Mouse (Mus musculus) spleen, adult 2 months (tissue): Measurements from ENCODE around the gene Dock3. TPM values are rescaled to one million over a fixed set of nuclear protein-coding genes. Genes with fewer than 3 reads are reported as not detected.
A peak's percentile ranks its signal among the peaks of the same experiment; 100 is the strongest.

Source experiments
- DNase-seq, 2 experiments: peaks; one replicate each; pipeline versions ENCODE4 v3.0.0 to v3.0.0-alpha.2; 2012 to 2021; ENCODE audit warnings: low spot score in 2 of 2, low read depth in 1 of 2
- H3K27ac ChIP-seq: fragments of 200-500 bp; 2 replicates; pipeline ENCODE4 v1.5.1; 2012; ENCODE audit warnings: low read length, inconsistent platforms; ENCODE audit not compliant: insufficient read depth
- H3K27me3 ChIP-seq: fragments of 200-500 bp; 2 replicates; pipeline ENCODE4 v1.6.1; 2012; ENCODE audit warnings: mild to moderate bottlenecking, moderate library complexity, low read length, inconsistent platforms; ENCODE audit not compliant: control insufficient read depth, insufficient read depth
- H3K36me3 ChIP-seq: fragments of 200-500 bp; 2 replicates; pipeline ENCODE4 v1.6.1; 2012; ENCODE audit warnings: mild to moderate bottlenecking, low read length, inconsistent platforms; ENCODE audit not compliant: control insufficient read depth, insufficient read depth
- H3K4me1 ChIP-seq: fragments of 200-500 bp; 2 replicates; pipeline ENCODE4 v1.6.1; 2011; ENCODE audit warnings: inconsistent platforms; ENCODE audit not compliant: control insufficient read depth, insufficient read depth, insufficient read length
- H3K4me3 ChIP-seq: fragments of 200-500 bp; 2 replicates; pipeline ENCODE4 v1.5.1; 2011; ENCODE audit warnings: mild to moderate bottlenecking, inconsistent platforms; ENCODE audit not compliant: insufficient read depth, insufficient read length; ENCODE audit errors: extremely low read depth
- CTCF ChIP-seq: fragments of 200-500 bp; IDR thresholded peaks from 2 replicates; pipeline ENCODE4 v1.5.1; 2011; ENCODE audit warnings: mild to moderate bottlenecking, inconsistent platforms; ENCODE audit not compliant: insufficient read depth, insufficient read length, insufficient replicate concordance; ENCODE audit errors: extremely low read depth
- POLR2A ChIP-seq: fragments of 200-500 bp; IDR thresholded peaks from 2 replicates; pipeline ENCODE4 v1.6.1; 2011; ENCODE audit warnings: low read depth, low read length, inconsistent platforms
- WGBS: fragments of 180-500 bp; shearing (Covaris S2); methylation state at CpG from one replicate; pipeline ENCODE4 v1.1.7; 2018; 5-methylcytosine and 5-hydroxymethylcytosine counted together
- polyA plus RNA-seq: library from polyadenylated mRNA; depleted of rRNA; stranded (reverse); fragments of >200 nt; gene quantifications from 2 replicates; pipeline ENCODE4 v1.2.3, GENCODE M21; 2012

The Dock3 gene
- polyA plus RNA-seq, 1 experiment: 0.78 TPM

DNA sequence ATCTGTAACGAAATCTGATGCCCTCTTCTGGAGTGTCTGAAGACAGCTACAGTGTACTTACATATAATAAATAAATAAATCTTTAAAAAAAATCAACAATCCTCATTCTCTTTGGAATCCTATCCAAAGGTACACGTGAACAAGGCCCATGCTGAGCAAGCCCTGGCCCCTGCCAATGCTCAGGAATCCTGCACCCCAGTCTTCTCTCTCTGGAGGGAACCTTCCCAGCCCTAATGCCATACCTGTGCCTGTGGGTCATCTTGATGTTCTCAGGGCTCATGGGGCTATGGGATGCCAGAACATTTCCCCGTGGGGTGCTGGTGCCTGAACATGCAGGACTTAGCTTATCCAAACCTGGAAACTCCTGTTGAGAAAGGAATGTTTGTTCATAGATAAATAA lies 323.5 kb downstream of the Dock3 start:
- no peak for DNase-seq
- TF ChIP-seq CTCF (no peak), POLR2A (no peak)
- Histone ChIP-seq H3K36me3 (no peaks in the 10 kb centered on the region), H3K27me3 (no peaks in the 10 kb centered on the region), H3K4me1 (no peaks in the 10 kb centered on the region), H3K4me3 (no peak overlapping the region), H3K27ac (no peak overlapping the region)
- 82% methylated on average over 3 of the region's 3 CpGs for WGBS

DNA sequence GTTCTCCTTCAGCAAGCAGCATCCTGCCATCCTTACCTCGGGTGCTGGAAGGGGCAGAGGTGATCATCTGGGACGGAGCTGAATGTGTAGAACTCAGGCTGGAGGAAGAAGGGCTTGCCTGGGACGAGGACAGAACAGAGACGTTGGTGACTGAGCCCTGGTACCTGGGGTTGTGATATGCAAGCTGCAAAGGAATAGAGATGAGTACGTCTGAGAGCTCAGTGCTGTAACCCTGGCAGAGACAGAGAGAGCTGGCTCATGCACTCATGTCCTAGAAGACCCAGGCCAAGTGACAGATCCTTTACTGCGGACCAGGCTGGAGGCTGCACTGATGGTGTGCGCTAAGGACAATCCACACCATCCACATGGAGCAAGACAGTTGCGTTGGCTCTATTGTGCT lies 325.1 kb downstream of the Dock3 start:
- Histone ChIP-seq H3K4me3 (no peak overlapping the region), H3K27me3 (no peaks in the 10 kb centered on the region), H3K4me1 (no peaks in the 10 kb centered on the region), H3K36me3 (no peaks in the 10 kb centered on the region), H3K27ac (no peak overlapping the region)
- 87% methylated on average over 8 of the region's 8 CpGs for WGBS
- no peak for TF ChIP-seq CTCF
- no peak for TF ChIP-seq POLR2A
- DNase-seq: no peak

DNA sequence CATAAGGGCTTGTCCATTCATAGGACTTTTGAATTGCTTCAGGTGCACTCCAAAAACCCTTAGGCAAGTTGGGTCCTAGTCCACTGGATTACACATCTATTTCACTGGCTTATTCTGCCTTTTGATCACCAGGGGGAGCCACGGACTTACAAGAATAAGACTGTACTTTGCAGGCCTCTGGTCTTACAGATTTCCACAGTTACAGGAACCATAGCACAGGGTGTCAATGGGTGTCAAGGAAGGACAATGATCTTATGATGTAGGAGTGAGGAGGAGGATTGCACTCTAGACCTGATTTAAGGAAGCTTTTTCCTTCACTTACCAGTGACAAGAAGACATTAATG lies 327.9 kb downstream of the Dock3 start:
- no peaks in the 10 kb centered on the region for H3K36me3 ChIP-seq
- no peak overlapping the region for H3K4me3 ChIP-seq
- DNase-seq: peak; percentile 31 to 34
- no peaks in the 10 kb centered on the region for H3K4me1 ChIP-seq
- no peak overlapping the region for H3K27ac ChIP-seq
- no peaks in the 10 kb centered on the region for H3K27me3 ChIP-seq
- 0% methylated on average over 1 of the region's 1 CpGs for WGBS
- TF ChIP-seq CTCF (no peak), POLR2A (no peak)

DNA sequence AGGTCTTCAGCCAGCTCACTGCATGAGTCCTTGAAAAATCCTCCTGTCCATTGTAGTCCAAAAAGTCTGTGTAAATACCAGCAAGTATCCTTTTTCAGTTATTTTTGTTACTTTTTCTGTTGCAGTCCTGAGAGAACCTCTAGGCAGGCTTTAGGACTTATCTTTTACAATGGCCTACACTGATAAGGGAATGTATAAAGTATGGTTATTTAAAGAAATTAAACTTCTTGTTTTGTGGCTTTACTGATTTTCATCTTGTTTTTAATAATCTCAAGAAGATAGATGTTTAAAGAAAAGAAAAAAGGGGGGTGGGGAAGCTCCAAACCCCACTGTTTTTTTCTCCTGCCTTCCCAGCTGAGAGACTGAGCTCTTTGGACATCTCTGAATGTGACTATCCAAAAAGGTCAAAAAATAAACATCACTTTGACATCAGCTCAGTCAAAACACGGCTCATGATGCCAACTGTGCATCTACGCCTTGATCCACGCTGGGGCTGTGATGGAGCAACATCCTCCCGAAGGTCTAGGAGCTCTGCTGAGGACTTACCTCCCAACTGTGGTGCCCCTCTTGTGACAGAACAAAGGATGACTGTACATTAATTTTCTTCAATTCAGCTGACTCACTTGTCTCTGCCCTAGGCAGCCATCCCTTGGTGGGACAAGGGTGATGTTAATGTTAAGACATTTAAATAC lies 328.5 kb downstream of the Dock3 start:
- TF ChIP-seq POLR2A (no peak), CTCF (no peak)
- Histone ChIP-seq H3K4me1 (no peaks in the 10 kb centered on the region), H3K27me3 (no peaks in the 10 kb centered on the region), H3K27ac (no peak overlapping the region), H3K4me3 (no peak overlapping the region), H3K36me3 (no peaks in the 10 kb centered on the region)
- DNase-seq: no peak
- 72% methylated on average over 4 of the region's 4 CpGs for WGBS

DNA sequence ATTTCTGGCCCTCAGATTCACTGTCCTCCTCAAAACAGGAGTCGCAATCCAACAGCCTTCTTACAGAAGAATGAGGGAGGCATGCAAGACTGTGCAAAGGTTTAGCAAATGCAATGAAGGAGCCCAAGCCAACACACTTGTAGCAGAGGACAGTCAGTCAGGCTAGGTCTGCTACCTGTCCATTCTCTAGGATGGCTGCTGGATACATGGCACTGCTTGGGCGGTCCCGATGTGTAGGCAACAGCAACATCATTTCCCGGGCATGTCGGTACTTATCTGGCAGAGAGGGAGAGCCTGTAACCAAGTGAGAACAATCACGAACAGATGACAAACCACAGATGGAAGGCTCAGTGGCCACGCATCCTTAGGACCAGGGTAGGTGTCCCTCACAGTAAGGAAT lies 330.1 kb downstream of the Dock3 start:
- 92% methylated on average over 7 of the region's 7 CpGs for WGBS
- DNase-seq: no peak
- H3K27ac ChIP-seq: no peak overlapping the region
- TF ChIP-seq POLR2A: no peak
- H3K4me1 ChIP-seq: no peaks in the 10 kb centered on the region
- H3K27me3 ChIP-seq: no peaks in the 10 kb centered on the region
- no peaks in the 10 kb centered on the region for H3K36me3 ChIP-seq
- H3K4me3 ChIP-seq: no peak overlapping the region

DNA sequence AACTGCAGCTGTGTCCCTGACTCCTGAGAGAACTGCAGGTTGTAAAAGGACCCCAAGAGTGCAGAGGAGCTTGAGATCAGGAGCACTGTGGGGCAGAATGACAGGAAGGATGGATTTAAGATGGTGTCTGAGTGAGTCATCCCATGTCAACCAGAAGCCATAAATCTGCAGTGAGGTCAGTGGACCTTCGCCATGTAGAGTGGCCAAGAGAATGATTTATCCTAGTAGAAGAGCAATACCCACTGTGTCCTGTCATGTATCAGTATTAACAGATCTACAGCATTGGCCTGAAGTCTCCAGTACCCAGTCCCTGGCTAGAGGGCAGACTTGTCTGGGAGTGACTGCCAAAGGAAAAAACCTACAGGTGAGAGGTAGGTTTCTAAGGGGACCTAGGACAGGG lies 332.8 kb downstream of the Dock3 start:
- Histone ChIP-seq H3K36me3 (no peaks in the 10 kb centered on the region), H3K27ac (no peak overlapping the region), H3K4me1 (no peaks in the 10 kb centered on the region), H3K27me3 (no peaks in the 10 kb centered on the region), H3K4me3 (no peak overlapping the region)
- TF ChIP-seq POLR2A (no peak), CTCF (no peak)
- no peak for DNase-seq
- WGBS: 91% methylated on average over 1 of the region's 1 CpGs

DNA sequence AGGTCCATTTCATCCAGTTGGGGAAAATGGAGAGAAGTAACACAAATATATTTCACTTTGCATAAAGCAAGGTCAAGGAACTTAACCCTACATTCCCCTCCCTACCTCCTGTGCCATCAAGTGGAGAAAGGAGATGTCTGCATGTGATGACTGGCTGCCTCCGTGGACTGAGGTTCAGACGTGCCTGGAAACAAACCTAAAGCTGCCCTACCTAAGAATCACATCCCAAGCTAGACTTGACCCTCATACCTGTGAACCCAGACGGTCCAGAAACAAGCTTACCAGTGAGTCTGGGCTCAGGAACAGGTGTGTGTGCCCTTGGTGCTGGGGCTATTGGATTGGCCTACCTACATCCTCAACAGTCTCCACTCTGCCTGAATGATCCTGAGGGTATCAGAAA lies 338.4 kb downstream of the Dock3 start:
- Histone ChIP-seq H3K27me3 (no peaks in the 10 kb centered on the region), H3K36me3 (peaks cover 18% of the 10 kb centered on the region), H3K4me3 (no peak overlapping the region), H3K27ac (no peak overlapping the region), H3K4me1 (peaks cover 2% of the 10 kb centered on the region; the same call in 1 of the 2 replicates)
- DNase-seq: no peak
- 82% methylated on average over 3 of the region's 3 CpGs for WGBS
- TF ChIP-seq CTCF: no peak
- TF ChIP-seq POLR2A: no peak

DNA sequence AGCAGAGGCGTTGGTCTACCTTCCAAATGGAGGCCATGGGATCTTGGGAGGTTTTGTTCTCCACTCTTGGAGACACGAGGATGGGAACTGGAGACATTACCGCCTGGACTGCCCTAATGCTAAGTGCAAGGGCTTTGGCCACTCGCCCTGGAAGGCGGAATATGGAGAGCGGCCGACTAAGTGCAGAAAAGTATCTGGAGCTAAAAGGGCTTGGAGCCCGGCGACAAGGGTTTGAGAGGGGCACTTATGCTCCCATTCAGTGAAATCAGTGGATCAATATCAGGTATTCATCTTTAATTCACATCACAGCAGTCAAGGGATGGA lies 339.2 kb downstream of the Dock3 start:
- Histone ChIP-seq H3K27ac (peak overlapping the region; percentile 93), H3K27me3 (no peaks in the 10 kb centered on the region), H3K36me3 (peaks cover 18% of the 10 kb centered on the region), H3K4me3 (peak overlapping the region; percentile 81), H3K4me1 (peaks cover 4% of the 10 kb centered on the region; the same call in 1 of the 2 replicates)
- TF ChIP-seq POLR2A (no peak), CTCF (no peak)
- DNase-seq: no peak
- under 1% methylated on average over 9 of the region's 9 CpGs for WGBS
